Mouse (Mus musculus): Measurements from ENCODE around the gene Znrf2.

Gene Znrf2

DNA sequence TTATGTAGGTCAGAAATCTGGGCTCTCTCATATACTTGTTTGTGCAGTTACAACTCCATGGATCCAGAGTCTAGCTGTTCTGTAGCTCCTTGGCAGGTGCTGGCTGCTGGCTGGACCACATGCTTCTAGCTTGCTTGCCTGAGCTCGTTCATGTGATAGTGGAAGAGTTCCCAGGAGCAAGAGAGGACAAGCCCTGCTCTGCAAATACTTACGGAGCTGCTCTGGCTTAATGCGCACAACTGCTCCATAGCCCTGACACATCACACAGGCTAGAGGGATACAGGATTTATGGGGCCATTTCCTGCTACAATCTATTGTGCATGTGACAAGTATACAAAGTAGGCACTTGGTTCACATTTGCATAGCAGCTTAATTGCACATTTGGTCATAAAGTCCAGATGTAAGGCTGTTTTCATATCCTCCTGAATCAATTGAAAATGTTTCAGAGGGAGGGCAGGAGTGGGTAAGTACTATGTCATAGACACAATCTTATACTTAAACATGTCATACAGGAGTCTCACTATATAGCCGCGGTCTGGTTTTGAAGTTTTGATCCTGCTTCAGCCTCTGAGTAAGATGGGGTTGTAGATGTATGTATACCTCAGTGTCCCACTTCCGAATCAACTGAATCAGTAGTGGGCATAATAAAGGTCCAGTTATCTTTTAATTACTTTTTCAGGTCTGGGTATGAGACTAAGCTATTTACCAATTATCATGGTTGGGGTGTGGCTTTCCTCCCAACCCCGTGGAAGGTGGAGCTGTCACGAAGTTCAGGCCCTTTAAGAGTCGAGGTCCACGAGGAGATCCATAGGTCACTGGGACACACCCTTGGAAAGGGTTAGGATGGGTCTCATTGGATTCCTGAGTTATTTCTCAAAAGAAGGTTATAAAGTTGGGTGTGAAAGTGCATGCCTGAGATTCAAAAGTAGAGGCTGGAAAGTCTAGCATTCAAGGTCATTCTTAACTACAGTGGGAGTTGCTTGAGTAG is 89.6 kb downstream of the Znrf2 start:
- DNase-seq (ENCODE audit: extremely low read depth, insufficient read length, low spot score) = no peak

DNA sequence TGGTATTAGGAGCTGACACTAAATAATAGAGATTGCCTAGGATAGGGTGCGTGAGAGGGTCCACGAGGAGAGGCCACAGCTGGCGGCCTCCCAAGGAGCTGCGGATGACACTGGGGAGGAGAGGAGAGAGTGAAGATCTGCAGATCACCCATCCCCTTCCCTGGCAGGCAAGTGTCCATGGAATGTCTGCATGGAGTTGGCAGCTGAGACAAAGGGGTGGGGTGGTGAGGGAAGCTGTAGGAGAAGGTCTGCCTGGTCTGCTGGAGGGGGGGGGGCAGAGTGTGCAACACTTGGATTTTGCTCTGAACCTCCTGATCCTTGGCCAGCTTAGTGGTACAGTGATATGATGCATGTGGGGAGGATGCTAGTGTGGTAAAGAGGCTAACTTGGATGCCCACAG is 98.3 kb downstream of the Znrf2 start:
- no peak for DNase-seq (ENCODE audit: extremely low read depth, insufficient read length, low spot score)

GRCm38 (mm10) chr6:54916163-54916562 is 99.4 kb downstream of the Znrf2 start:
- DNase-seq (ENCODE audit: extremely low read depth, insufficient read length, low spot score) = no peak

GRCm38 (mm10) chr6:54916941-54917340 is 100.2 kb downstream of the Znrf2 start:
- no peak for DNase-seq (ENCODE audit: extremely low read depth, insufficient read length, low spot score)

GRCm38 (mm10) chr6:54917523-54917922 is 100.8 kb downstream of the Znrf2 start:
- no peak for DNase-seq (ENCODE audit: extremely low read depth, insufficient read length, low spot score)

DNA sequence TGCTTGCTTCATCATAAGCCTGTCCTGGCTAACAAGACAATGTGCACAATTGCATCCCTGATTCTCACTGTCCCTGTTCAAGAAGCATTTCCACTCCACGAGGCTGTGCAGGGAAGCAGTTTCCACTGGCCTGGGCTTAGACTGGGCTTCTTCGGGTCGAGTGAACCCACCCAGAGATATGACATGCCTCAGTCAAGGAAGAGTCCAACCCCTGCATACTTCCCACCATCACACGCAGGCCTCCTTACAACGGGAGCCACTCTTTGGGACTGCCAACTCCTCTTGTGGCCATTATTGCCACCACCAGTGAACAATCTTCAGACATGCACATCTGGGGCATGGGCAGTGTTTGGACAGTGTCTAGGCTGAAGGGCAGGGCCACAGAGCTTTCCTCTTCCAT is 101.8 kb downstream of the Znrf2 start:
- no peak for DNase-seq (ENCODE audit: extremely low read depth, insufficient read length, low spot score)

- no peak for DNase-seq (ENCODE audit: extremely low read depth, insufficient read length, low spot score)
These were observed 107.8 kb downstream of the Znrf2 start for GRCm38 (mm10) chr6:54924538-54924937.

GRCm38 (mm10) chr6:54925736-54926440 is 109.2 kb downstream of the Znrf2 start:
- DNase-seq (ENCODE audit: extremely low read depth, insufficient read length, low spot score) = no peak

DNA sequence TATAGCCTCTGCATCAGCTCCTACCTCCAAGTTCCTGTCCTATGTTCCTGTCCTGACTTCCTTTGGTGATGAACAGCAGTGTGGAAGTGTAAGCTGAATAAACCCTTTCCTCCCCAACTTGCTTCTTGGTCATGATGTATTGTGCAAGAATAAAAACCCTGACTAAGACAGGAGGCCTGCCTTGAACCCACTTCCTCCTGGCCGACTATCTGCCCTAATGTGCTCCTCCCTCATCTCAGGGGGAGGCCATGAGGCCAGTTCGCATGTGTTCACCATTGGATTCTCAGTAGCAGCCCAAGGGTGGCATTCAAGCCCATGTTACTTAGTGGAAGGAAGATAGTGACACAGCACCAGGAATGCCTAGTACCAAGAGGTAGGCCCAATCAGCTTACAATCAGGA is 110.2 kb downstream of the Znrf2 start:
- DNase-seq (ENCODE audit: extremely low read depth, insufficient read length, low spot score) = no peak

DNA sequence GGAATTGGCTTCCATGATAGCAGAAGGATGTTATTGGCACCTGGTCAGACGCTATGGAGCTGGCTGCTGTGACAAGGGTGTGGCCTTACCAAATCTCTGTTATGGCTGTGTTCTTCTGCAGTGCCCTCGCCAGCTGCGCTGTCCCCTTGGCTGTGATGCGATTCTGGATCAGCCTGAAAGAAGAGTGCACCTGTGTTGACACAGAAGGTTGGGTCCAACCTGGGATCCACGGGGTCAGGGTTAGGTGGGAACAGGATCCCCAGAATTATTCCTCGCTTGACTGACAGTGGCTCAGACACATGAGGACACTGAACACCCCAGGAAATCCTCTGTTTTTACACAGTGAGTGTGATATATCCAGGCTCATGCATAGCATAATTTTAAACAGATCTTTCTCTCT is 111.2 kb downstream of the Znrf2 start:
- DNase-seq (ENCODE audit: extremely low read depth, insufficient read length, low spot score) = no peak

GRCm38 (mm10) chr6:54931641-54932040 is 114.9 kb downstream of the Znrf2 start:
- DNase-seq (ENCODE audit: extremely low read depth, insufficient read length, low spot score) = no peak

- DNase-seq (ENCODE audit: extremely low read depth, insufficient read length, low spot score) = no peak
These were observed 115.8 kb downstream of the Znrf2 start for GRCm38 (mm10) chr6:54932526-54932925.

- no peak for DNase-seq (ENCODE audit: extremely low read depth, insufficient read length, low spot score)
These were observed 116.5 kb downstream of the Znrf2 start for GRCm38 (mm10) chr6:54933216-54933615.

DNA sequence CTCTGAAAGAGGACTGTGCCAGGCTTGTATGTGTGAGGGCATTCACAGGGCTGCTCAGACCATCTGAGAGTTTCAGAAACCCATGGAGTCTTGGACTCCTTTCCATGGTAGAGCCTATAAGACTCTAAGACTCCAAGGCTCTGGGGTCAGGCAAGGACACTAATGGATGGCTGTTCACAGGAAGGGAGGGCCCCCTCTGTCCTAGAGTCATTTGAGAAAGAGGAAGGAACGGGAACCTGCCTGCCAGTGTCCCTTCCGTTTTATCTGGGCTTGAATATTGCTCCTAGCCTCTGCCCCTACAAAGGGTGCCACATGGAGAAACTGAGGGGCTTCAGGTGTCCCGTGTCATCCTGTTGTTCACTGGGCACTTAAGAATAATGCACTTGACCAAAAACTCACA is 117.2 kb downstream of the Znrf2 start:
- DNase-seq (ENCODE audit: extremely low read depth, insufficient read length, low spot score) = no peak

DNA sequence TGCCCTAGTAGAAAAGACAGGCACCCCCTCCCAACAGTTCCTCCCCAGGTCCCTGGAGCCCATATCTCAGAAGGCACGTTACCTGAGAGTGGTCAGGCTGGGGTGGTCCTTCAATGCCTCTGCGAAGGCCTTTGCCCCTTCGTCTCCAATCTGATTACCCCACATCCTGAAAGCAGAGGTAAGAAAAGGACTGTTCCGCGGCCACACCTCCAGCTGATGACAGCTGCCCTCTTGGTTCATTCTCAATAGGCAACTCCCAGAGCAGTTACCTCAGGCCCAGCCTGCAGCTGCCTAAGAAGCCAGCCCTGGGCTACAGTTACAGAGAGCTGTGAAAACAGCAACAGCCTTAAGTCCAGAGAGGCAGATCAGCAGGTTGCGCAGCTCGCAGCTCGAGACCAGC is 117.6 kb downstream of the Znrf2 start:
- no peak for DNase-seq (ENCODE audit: extremely low read depth, insufficient read length, low spot score)

GRCm38 (mm10) chr6:54934930-54935329 is 118.2 kb downstream of the Znrf2 start:
- no peak for DNase-seq (ENCODE audit: extremely low read depth, insufficient read length, low spot score)

DNA sequence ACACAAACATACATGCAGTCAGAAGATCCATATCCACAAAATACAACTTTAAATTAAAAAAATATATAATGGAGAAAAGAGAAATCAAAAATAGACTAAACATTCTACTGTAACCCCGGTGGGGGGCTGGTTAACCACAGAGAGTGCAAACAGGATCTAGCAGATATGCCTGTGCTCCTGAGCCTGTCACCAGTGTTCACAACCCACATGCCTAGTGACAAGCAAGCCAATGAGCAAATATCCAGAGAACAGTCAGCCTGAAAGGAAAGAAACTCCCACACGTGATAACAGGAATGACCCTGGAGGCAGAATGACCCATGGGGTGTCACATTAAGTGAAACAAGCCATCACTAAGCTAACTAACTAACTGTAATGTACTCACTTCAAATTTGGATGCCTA is 119.8 kb downstream of the Znrf2 start:
- DNase-seq (ENCODE audit: extremely low read depth, insufficient read length, low spot score) = no peak

- DNase-seq (ENCODE audit: extremely low read depth, insufficient read length, low spot score) = no peak
These were observed 122.9 kb downstream of the Znrf2 start for GRCm38 (mm10) chr6:54939631-54940030.

DNA sequence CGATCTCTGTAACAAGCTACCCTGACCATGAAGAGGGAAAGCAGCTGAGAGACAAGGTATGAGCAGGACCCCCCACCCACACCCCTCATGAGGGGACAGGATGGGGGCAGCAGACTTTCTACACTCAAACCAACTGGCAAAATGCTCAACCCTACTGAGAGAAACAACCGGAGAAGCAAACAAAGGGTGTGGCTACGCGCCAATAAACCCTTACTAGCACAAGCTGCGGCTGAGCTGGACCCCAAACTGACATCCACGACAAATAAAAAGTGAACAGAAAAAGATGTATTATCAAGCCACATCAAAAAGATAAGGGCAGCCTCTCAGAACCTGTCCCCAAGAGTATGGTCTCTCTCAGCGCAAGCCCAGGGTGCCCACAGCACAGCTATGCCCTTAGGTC is 123.4 kb downstream of the Znrf2 start:
- no peak for DNase-seq (ENCODE audit: extremely low read depth, insufficient read length, low spot score)

DNA sequence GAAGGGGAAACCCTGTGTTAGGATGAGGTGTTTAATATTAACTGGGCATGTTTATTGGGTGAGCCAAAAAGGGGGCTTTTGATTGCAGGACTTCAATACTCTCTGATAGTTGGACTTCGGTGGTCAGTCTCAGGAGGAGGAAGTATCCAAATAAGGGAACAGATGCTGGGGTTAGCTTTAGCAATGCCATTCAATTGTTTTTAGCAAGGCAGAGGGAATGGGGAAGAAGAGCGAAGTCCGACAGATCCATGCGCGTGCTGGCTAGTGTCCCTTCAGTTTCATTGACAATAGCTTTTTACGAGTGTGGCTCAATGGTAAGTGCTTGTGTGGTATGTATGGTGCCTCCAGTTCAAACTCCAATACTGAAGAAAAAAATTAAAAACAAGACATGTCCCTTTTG is 124.4 kb downstream of the Znrf2 start:
- DNase-seq (ENCODE audit: extremely low read depth, insufficient read length, low spot score) = no peak
